Mouse (Mus musculus): ENCODE results near the gene Fbxo11. TPM values are rescaled to one million over a fixed set of nuclear protein-coding genes. Genes with fewer than 3 reads are reported as not detected.
"Not testable (repeated sequence)": the region's sequence is repeated elsewhere in the genome, so short reads cannot be mapped to it uniquely, and the experiment has no call there.

The Fbxo11 gene
- total RNA-seq, 2 experiments from 2014 or later: 40.7 to 41.4 TPM

- DNase-seq: no peak
- intact Hi-C loops (cut with DNase I): loop anchor here (5.0 kb wide), 1 partner anchor 483 kb away; no protein-coding TSS in a partner anchor
Measured at GRCm38 (mm10) chr17:88029194-88029970, 35.7 kb downstream of the Fbxo11 start.

GRCm38 (mm10) chr17:88025227-88025626, 39.9 kb downstream of the Fbxo11 start:
- DNase-seq: peak; percentile 41 to 67
- intact Hi-C loops (cut with DNase I): loop anchor here (1.0 to 5.0 kb wide), 2 partner anchors 42 to 487 kb away; no protein-coding TSS in a partner anchor

- DNase-seq: no peak
- intact Hi-C loops (cut with DNase I): no loop called here
Measured at GRCm38 (mm10) chr17:88023924-88024323, 41.2 kb downstream of the Fbxo11 start.

GRCm38 (mm10) chr17:88016027-88016426, 49.1 kb downstream of the Fbxo11 start:
- intact Hi-C loops (cut with DNase I); DNase-seq: not testable (repeated sequence)

- intact Hi-C loops (cut with DNase I): no loop called here
Measured at GRCm38 (mm10) chr17:88014456-88014855, 50.6 kb downstream of the Fbxo11 start.

GRCm38 (mm10) chr17:88006956-88007355, 58.1 kb downstream of the Fbxo11 start:
- no peak for DNase-seq
- intact Hi-C loops (cut with DNase I): no loop called here

More at GRCm38 (mm10) chr17:88014456-88014855, 50.6 kb downstream of the Fbxo11 start:
- no peak for DNase-seq

- no peak for DNase-seq
- intact Hi-C loops (cut with DNase I): no loop called here
Measured at GRCm38 (mm10) chr17:88004892-88005291, 60.2 kb downstream of the Fbxo11 start.

- no peak for DNase-seq
- intact Hi-C loops (cut with DNase I): no loop called here
Measured at GRCm38 (mm10) chr17:87997808-87998207, 67.3 kb downstream of the Fbxo11 start.

GRCm38 (mm10) chr17:87993338-87993737, 71.8 kb downstream of the Fbxo11 start:
- intact Hi-C loops (cut with DNase I): no loop called here
- DNase-seq: no peak

GRCm38 (mm10) chr17:87992154-87992553, 72.9 kb downstream of the Fbxo11 start:
- intact Hi-C loops (cut with DNase I): no loop called here

GRCm38 (mm10) chr17:87987507-87987906, 77.6 kb downstream of the Fbxo11 start:
- no peak for DNase-seq
- intact Hi-C loops (cut with DNase I): no loop called here

More at GRCm38 (mm10) chr17:87992154-87992553, 72.9 kb downstream of the Fbxo11 start:
- no peak for DNase-seq

- DNase-seq: no peak
- intact Hi-C loops (cut with DNase I): no loop called here
Measured at GRCm38 (mm10) chr17:87985916-87986315, 79.2 kb downstream of the Fbxo11 start.

GRCm38 (mm10) chr17:87984440-87985214, 80.5 kb downstream of the Fbxo11 start:
- intact Hi-C loops (cut with DNase I): no loop called here
- no peak for DNase-seq

- intact Hi-C loops (cut with DNase I): no loop called here
- DNase-seq: no peak
Measured at GRCm38 (mm10) chr17:87983313-87983712, 81.8 kb downstream of the Fbxo11 start.

GRCm38 (mm10) chr17:87982112-87982511, 83.0 kb downstream of the Fbxo11 start:
- intact Hi-C loops (cut with DNase I): no loop called here
- no peak for DNase-seq

- DNase-seq; intact Hi-C loops (cut with DNase I): not testable (repeated sequence)
Measured at GRCm38 (mm10) chr17:87979696-87980095, 85.4 kb downstream of the Fbxo11 start.

GRCm38 (mm10) chr17:87976927-87977326, 88.2 kb downstream of the Fbxo11 start:
- intact Hi-C loops (cut with DNase I); DNase-seq: not testable (repeated sequence)

- intact Hi-C loops (cut with DNase I): no loop called here
Measured at GRCm38 (mm10) chr17:87976154-87976806, 88.8 kb downstream of the Fbxo11 start.

GRCm38 (mm10) chr17:87975229-87975853, 89.8 kb downstream of the Fbxo11 start:
- intact Hi-C loops (cut with DNase I): no loop called here
- DNase-seq: peak; percentile 64 to 66

More at GRCm38 (mm10) chr17:87976154-87976806, 88.8 kb downstream of the Fbxo11 start:
- DNase-seq: no peak

- intact Hi-C loops (cut with DNase I): loop anchor here (1.0 kb wide), 1 partner anchor 93 kb away; no protein-coding TSS in a partner anchor
- peak; percentile 87 for DNase-seq
Measured at GRCm38 (mm10) chr17:87974629-87975228, 90.4 kb downstream of the Fbxo11 start, which contains the start of gene Msh6. Gene Msh6, plus strand, starts transcription at chr17:87975062.
